Mouse (Mus musculus): ENCODE measurements around the gene Chst2.

- no peak for TF ChIP-seq CTCF (IDR thresholded peaks at IDR 0.05; ENCODE audit: low read depth)
- no peak for TF ChIP-seq EP300 (IDR thresholded peaks at IDR 0.05; ENCODE audit: low read depth)
These were observed 32.8 kb downstream of the Chst2 start for GRCm38 (mm10) chr9:95373741-95374140.

Data from heart, postnatal 0 days (tissue).